Mouse (Mus musculus) T-helper 2 cell (primary cell): ENCODE data around the gene Nono.
"Not testable (repeated sequence)": the region's sequence is repeated elsewhere in the genome, so short reads cannot be mapped to it uniquely, and the experiment has no call there.

Source experiments
- in situ Hi-C: fragments of 300-600 bp; cut with MboI, MseI; formaldehyde crosslinking; loops from one replicate; pipeline ENCODE4 v1.15.1; 2025; ENCODE audit warnings: high pct_unique_total_duplicates

Gene Nono

GRCm38 (mm10) chrX:101481604-101482350, 52.7 kb downstream of the Nono start:
- in situ Hi-C loops, result no loop called here

GRCm38 (mm10) chrX:101486487-101487152, 57.5 kb downstream of the Nono start:
- in situ Hi-C loops, result not testable (repeated sequence)
